Mouse (Mus musculus): ENCODE data around the gene Amdhd1.

GRCm38 (mm10) chr10:93517754-93518153 lies 22.1 kb downstream of the Amdhd1 start:
- TF ChIP-seq POLR2A (IDR thresholded peaks at IDR 0.05; ENCODE audit: control insufficient read depth, extremely low read depth, insufficient read depth, low read length, poor library complexity) (no peak), CTCF (IDR thresholded peaks at IDR 0.05; ENCODE audit: borderline replicate concordance, control insufficient read depth, extremely low read depth, insufficient read depth, low read length, poor library complexity) (no peak)
